ENCODE assay signal across 8 mouse cellular contexts in genomic region chr11:102316572-102317297, GRCm38 (mm10). TPM values are rescaled to one million over a fixed set of nuclear protein-coding genes. Genes with fewer than 3 reads are reported as not detected.
A peak's percentile ranks its signal among the peaks of the same experiment; 100 is the strongest.
DNase-seq lines count a peak whose midpoint lies in the region; ATAC-seq and TF ChIP-seq lines count a peak whose summit lies in the region.

No protein-coding gene starts in this region.

- intact Hi-C loops in left cerebral cortex, adult 2 months (cut with DNase I): loop anchor here (1.0 to 10.0 kb wide), 3 partner anchors 20 to 238 kb away; partner anchors contain the start of genes Atxn7l3 and Gpatch8

- H3K4me2 ChIP-seq in hindbrain, embryonic 14.5 days (replicated peaks): peak overlapping the region; percentile 91

- peaks cover 12% of the 10 kb centered on the region for H3K4me1 ChIP-seq in hindbrain, embryonic 14.5 days (replicated peaks; ENCODE audit: control insufficient read depth, insufficient read depth, low read length)

- H3K9ac ChIP-seq in hindbrain, embryonic 14.5 days: peak overlapping the region; percentile 99

- H3K79me2 ChIP-seq in macrophage (ENCODE audit: inconsistent target): peaks cover 19% of the 10 kb centered on the region

- peak overlapping the region; percentile 99 for H3K27ac ChIP-seq in hindbrain, embryonic 14.5 days
- peak overlapping the region; percentile 94 for H3K27ac ChIP-seq in left cerebral cortex, adult 2 months
- peak overlapping the region; percentile 36 for H3K27ac ChIP-seq in macrophage

- H3K9me3 ChIP-seq in hindbrain, embryonic 14.5 days (ENCODE audit: control insufficient read depth, low read length): no peaks in the 10 kb centered on the region

- peaks cover 39% of the 10 kb centered on the region for H3K36me3 ChIP-seq in hindbrain, embryonic 14.5 days (replicated peaks; ENCODE audit: control insufficient read depth, insufficient read depth)
- peaks cover 28% of the 10 kb centered on the region; the same call in 1 of the 2 replicates for H3K36me3 ChIP-seq in macrophage (ENCODE audit: inconsistent target)

- WGBS in hindbrain, embryonic 14.5 days: under 1% methylated on average over 70 of the region's 80 CpGs
- WGBS in macrophage (ENCODE audit: missing documents): 1% methylated on average over 50 of the region's 80 CpGs

- H3K27me3 ChIP-seq in hindbrain, embryonic 14.5 days (ENCODE audit: control insufficient read depth, insufficient read depth, low read length): no peaks in the 10 kb centered on the region

- peak; percentile 18; the same call in 1 of the 2 replicates for ATAC-seq in hindbrain, embryonic 14.5 days (ENCODE audit: low FRiP score)

- TF ChIP-seq CTCF in left cerebral cortex, adult 2 months (IDR thresholded peaks at IDR 0.05): no peak; the same call in 1 of the 2 replicates

- peak overlapping the region; percentile 95 for H3K4me3 ChIP-seq in hindbrain, embryonic 14.5 days (replicated peaks; ENCODE audit: low read length)
- H3K4me3 ChIP-seq in left cerebral cortex, adult 2 months: peak overlapping the region; percentile 80
- peak overlapping the region; percentile 37 for H3K4me3 ChIP-seq in macrophage (ENCODE audit: inconsistent target)

- DNase-seq in R1 (ENCODE audit: low read depth, low spot score): peak; percentile 90
- DNase-seq in cerebellum, postnatal 25 days: peak; percentile 88 to 93
- peak; percentile 79 to 82 for DNase-seq in frontal cortex, postnatal 36 days (ENCODE audit: low spot score in 2 of 2)
- peak; percentile 82 for DNase-seq in hindbrain, embryonic 14.5 days (ENCODE audit: low spot score)
- DNase-seq in left cerebral cortex, adult 2 months (ENCODE audit: extremely low spot score in 1 of 2, low spot score in 2 of 2): peak; percentile 83 to 90
- DNase-seq in retina, postnatal 7 days (ENCODE audit: low read depth, low spot score): peak; percentile 64
- peak; percentile 94 for DNase-seq in thymus, postnatal 4 days

RNA-seq across cellular contexts. Expression of gene Ubtf, which starts 2.8 kb away (rescaled TPM):
- polyA plus RNA-seq in hindbrain, embryonic 14.5 days (2014; fragmentation: Nextera tagmentation; extraction: Ambion mirVana): 70.0 and 76.0 TPM in 2 replicates
- 100 to 1,000 TPM; 131 to 141 TPM for total RNA-seq in left cerebral cortex, adult 2 months (2021)
- 100 to 1,000 TPM in 17 of 26 experiments, 10 to 100 TPM in 9; 61.9 to 319 (median 115) TPM for total RNA-seq in macrophage (2018; cell fraction: chromatin; rRNA removed)
- total RNA-seq in macrophage (2018; cell fraction: cytosol; rRNA removed): 10 to 100 TPM; 34.6 to 66.8 (median 49.1) TPM
- 100 to 1,000 TPM in 1 of 26 experiments, 10 to 100 TPM in 25; 46.9 to 110 (median 73.5) TPM for total RNA-seq in macrophage (2018; cell fraction: nucleus; rRNA removed)
- 44.6 to 66.0 TPM (median 62.1 TPM) in 3 replicates for polyA plus RNA-seq in macrophage (2018)

RNA-seq across cellular contexts. Expression of gene Atxn7l3, which starts 20.3 kb away (rescaled TPM):
- polyA plus RNA-seq in hindbrain, embryonic 14.5 days (2014; fragmentation: Nextera tagmentation; extraction: Ambion mirVana): 37.3 and 37.5 TPM in 2 replicates
- 100 to 1,000 TPM; 236 to 242 TPM for total RNA-seq in left cerebral cortex, adult 2 months (2021)
- total RNA-seq in macrophage (2018; cell fraction: chromatin; rRNA removed): 10 to 100 TPM; 14.4 to 80.8 (median 50.6) TPM
- 10 to 100 TPM; 26.2 to 49.2 (median 39.8) TPM for total RNA-seq in macrophage (2018; cell fraction: cytosol; rRNA removed)
- total RNA-seq in macrophage (2018; cell fraction: nucleus; rRNA removed): 10 to 100 TPM; 27.4 to 81.9 (median 56.8) TPM
- 14.9 to 36.0 TPM (median 29.4 TPM) in 3 replicates for polyA plus RNA-seq in macrophage (2018)

RNA-seq across cellular contexts. Expression of gene Tmub2, which starts 32.0 kb away (rescaled TPM):
- 74.3 and 77.8 TPM in 2 replicates for polyA plus RNA-seq in hindbrain, embryonic 14.5 days (2014; fragmentation: Nextera tagmentation; extraction: Ambion mirVana)
- total RNA-seq in left cerebral cortex, adult 2 months (2021): 10 to 100 TPM; 66.6 to 74.4 TPM
- total RNA-seq in macrophage (2018; cell fraction: chromatin; rRNA removed): 10 to 100 TPM in 25 of 26 experiments, 1 to 10 TPM in 1; 6.5 to 31.2 (median 20.5) TPM
- 10 to 100 TPM; 30.1 to 49.7 (median 43.3) TPM for total RNA-seq in macrophage (2018; cell fraction: cytosol; rRNA removed)
- total RNA-seq in macrophage (2018; cell fraction: nucleus; rRNA removed): 10 to 100 TPM; 18.7 to 61.6 (median 41.7) TPM
- 30.1 to 47.5 TPM (median 30.9 TPM) in 3 replicates for polyA plus RNA-seq in macrophage (2018)

RNA-seq across cellular contexts. Expression of gene Asb16, which starts 48.2 kb away (rescaled TPM):
- 0.07 and 0.18 TPM in 2 replicates for polyA plus RNA-seq in hindbrain, embryonic 14.5 days (2014; fragmentation: Nextera tagmentation; extraction: Ambion mirVana)
- 1 to 10 TPM; 1.2 to 1.4 TPM for total RNA-seq in left cerebral cortex, adult 2 months (2021)
- not detected for total RNA-seq in macrophage (2018; cell fraction: chromatin; rRNA removed)
- total RNA-seq in macrophage (2018; cell fraction: cytosol; rRNA removed): under 1 TPM in 2 of 26 experiments, not detected in 24; 0.04 to 0.09 TPM
- total RNA-seq in macrophage (2018; cell fraction: nucleus; rRNA removed): not detected
- not detected in 3 replicates for polyA plus RNA-seq in macrophage (2018)

RNA-seq across cellular contexts. Expression of gene Slc4a1, which starts 49.3 kb away (rescaled TPM):
- 1.6 and 3.3 TPM in 2 replicates for polyA plus RNA-seq in hindbrain, embryonic 14.5 days (2014; fragmentation: Nextera tagmentation; extraction: Ambion mirVana)
- total RNA-seq in left cerebral cortex, adult 2 months (2021): under 1 TPM; 0.16 to 0.43 TPM
- not detected for total RNA-seq in macrophage (2018; cell fraction: chromatin; rRNA removed)
- total RNA-seq in macrophage (2018; cell fraction: cytosol; rRNA removed): not detected
- not detected for total RNA-seq in macrophage (2018; cell fraction: nucleus; rRNA removed)
- not detected in 3 replicates for polyA plus RNA-seq in macrophage (2018)

Comparison
In these comparisons a context has a peak if more than half of its experiments do, and no peak if none do; other contexts are left out.
1. Peak in every context shown above with its lines: DNase-seq, ATAC-seq, H3K4me3 ChIP-seq and H3K27ac ChIP-seq.
2. H3K27ac ChIP-seq: peak in every context shown above with its lines; median percentile 99 in hindbrain, embryonic 14.5 days; 94 in left cerebral cortex, adult 2 months; 36 in macrophage.
3. H3K4me3 ChIP-seq: peak in every context shown above with its lines; median percentile 95 in hindbrain, embryonic 14.5 days; 80 in left cerebral cortex, adult 2 months; 37 in macrophage.